Mouse (Mus musculus) G1E (cell line): ENCODE measurements around the gene 4930558K02Rik. TPM values are rescaled to one million over a fixed set of nuclear protein-coding genes. Genes with fewer than 3 reads are reported as not detected.

Source experiments
- ATAC-seq: 2 replicates; pipeline ENCODE4 v1.8.0; 2016; ENCODE audit warnings: mild to moderate bottlenecking; ENCODE audit not compliant: insufficient number of reproducible peaks, poor library complexity, low FRiP score, severe bottlenecking; ENCODE audit errors: extremely low read depth
- DNase-seq: peaks from one replicate; pipeline ENCODE4 v3.0.0; 2012; ENCODE audit warnings: low spot score
- H3K27me3 ChIP-seq: 2 replicates; pipeline ENCODE4 v1.6.1; 2012; ENCODE audit warnings: mild to moderate bottlenecking, low read length, inconsistent platforms; ENCODE audit not compliant: insufficient read depth
- H3K36me3 ChIP-seq: replicated peaks from 2 replicates; pipeline ENCODE3; 2012; ENCODE audit warnings: mild to moderate bottlenecking, inconsistent platforms
- H3K4me1 ChIP-seq: 2 replicates; pipeline ENCODE4 v1.6.1; 2012; ENCODE audit warnings: low read depth, low read length, inconsistent platforms, mixed read lengths; ENCODE audit not compliant: insufficient read depth
- H3K4me3 ChIP-seq: 2 replicates; pipeline ENCODE4 v1.5.1; 2012; ENCODE audit warnings: low read depth, mild to moderate bottlenecking, inconsistent platforms, low read length, moderate library complexity, mixed read lengths
- H3K9me3 ChIP-seq: replicated peaks from 2 replicates; pipeline ENCODE4 v1.6.1; 2012; ENCODE audit warnings: inconsistent platforms
- CTCF ChIP-seq: IDR thresholded peaks from 2 replicates; pipeline ENCODE4 v1.5.1; 2012; ENCODE audit warnings: low read depth, low read length, inconsistent platforms, mixed read lengths
- GATA1 ChIP-seq: IDR thresholded peaks from 2 replicates; pipeline ENCODE4 v1.6.1; 2012; ENCODE audit warnings: borderline replicate concordance, low read length, inconsistent platforms, mixed read lengths
- GATA2 ChIP-seq: IDR thresholded peaks from 2 replicates; pipeline ENCODE4 v1.6.1; 2012; ENCODE audit warnings: low read depth, low read length, inconsistent platforms, borderline replicate concordance
- POLR2AphosphoS5 ChIP-seq: IDR thresholded peaks from 2 replicates; pipeline ENCODE4 v1.6.1; 2012; ENCODE audit warnings: low read depth, low read length, inconsistent platforms; ENCODE audit not compliant: insufficient replicate concordance
- TAL1 ChIP-seq: conservative IDR thresholded peaks from 2 replicates; pipeline ENCODE4 v1.6.1; 2012; ENCODE audit warnings: low read depth, low read length, inconsistent platforms, mixed read lengths
- polyA plus RNA-seq: library from polyadenylated mRNA; stranded (reverse); fragments of >175 nt; gene quantifications from 2 replicates; pipeline ENCODE4 v1.2.3, GENCODE M21; 2012
- total RNA-seq, 2 experiments: library from RNA; stranded (forward) in 1 of 2; stranded (reverse) in 1 of 2; fragments of 200-1000 nt in 1 of 2; fragments of >200 nt in 1 of 2; fragmentation: Nextera tagmentation in 1 of 2; gene quantifications; 2 replicates each; pipeline ENCODE4 v1.2.3; 2014 to 2017

Gene 4930558K02Rik
- total and polyA plus RNA-seq, 3 experiments = not detected

DNA sequence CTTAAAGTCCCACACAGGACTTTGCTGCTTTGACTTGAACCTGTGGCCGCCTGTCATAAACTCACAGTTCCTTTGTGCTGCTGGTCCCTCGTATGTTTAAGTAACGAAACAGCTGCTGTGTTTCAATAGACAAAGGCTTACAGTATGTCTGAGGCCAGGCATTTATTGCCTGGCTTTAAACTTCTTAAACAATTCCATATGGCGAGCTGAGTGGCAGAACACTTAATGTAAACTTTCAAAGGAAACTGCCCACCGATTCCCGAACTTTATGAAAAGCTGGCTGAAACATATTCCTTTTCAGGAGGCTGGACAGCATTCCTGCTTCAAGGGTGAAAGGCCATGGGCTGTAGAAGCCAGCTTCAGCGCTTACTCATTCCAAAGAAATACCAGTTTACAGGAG lies 37.5 kb upstream of the 4930558K02Rik start:
- no peak for ATAC-seq
- H3K9me3 ChIP-seq = no peaks in the 10 kb centered on the region

DNA sequence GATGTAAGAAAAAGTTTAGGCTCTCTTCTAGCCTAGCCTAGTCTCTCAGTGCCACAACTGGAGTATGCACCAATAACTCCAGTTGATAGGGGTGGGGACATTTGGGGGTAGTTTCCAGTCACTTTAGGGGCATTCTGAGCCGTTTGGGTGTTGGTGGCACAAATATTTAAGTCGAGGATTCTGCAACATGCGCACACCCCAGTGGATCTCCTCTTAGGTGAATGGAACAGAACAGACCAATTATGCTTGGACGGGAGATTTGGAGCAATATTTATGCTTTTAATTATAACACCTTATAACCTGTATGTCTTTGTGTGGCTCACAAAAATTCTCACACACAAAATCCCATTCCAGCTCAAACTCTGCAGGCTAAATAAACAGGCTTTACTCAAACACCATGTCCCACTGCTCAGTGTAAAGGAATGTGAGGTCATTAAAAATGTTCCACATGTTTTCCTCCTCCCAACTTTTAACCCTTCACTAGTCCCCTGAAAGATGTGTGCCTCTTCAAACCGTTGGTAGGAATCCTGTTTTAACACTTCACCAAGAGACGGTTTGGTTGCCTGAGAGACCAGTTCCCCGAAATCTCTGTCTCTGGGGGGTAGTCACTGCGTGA lies 35.9 kb upstream of the 4930558K02Rik start:
- H3K36me3 ChIP-seq = no peaks in the 10 kb centered on the region
- no peak overlapping the region for H3K4me3 ChIP-seq
- H3K27me3 ChIP-seq = peaks cover 11% of the 10 kb centered on the region; the same call in 1 of the 2 replicates
- no peaks in the 10 kb centered on the region for H3K4me1 ChIP-seq
- no peak for TF ChIP-seq CTCF
- TF ChIP-seq POLR2AphosphoS5 = no peak
- TF ChIP-seq GATA2 = no peak
- TF ChIP-seq TAL1 = no peak
- no peak for TF ChIP-seq GATA1
- no peak for ATAC-seq
- H3K9me3 ChIP-seq = no peaks in the 10 kb centered on the region
- no peak for DNase-seq

More for the DNA sequence above, 37.5 kb upstream of the 4930558K02Rik start:
- H3K4me1 ChIP-seq = no peaks in the 10 kb centered on the region
- no peak for DNase-seq
- H3K4me3 ChIP-seq = no peak overlapping the region
- TF ChIP-seq GATA1 = no peak
- H3K27me3 ChIP-seq = peaks cover 9% of the 10 kb centered on the region; the same call in 1 of the 2 replicates
- no peaks in the 10 kb centered on the region for H3K36me3 ChIP-seq

DNA sequence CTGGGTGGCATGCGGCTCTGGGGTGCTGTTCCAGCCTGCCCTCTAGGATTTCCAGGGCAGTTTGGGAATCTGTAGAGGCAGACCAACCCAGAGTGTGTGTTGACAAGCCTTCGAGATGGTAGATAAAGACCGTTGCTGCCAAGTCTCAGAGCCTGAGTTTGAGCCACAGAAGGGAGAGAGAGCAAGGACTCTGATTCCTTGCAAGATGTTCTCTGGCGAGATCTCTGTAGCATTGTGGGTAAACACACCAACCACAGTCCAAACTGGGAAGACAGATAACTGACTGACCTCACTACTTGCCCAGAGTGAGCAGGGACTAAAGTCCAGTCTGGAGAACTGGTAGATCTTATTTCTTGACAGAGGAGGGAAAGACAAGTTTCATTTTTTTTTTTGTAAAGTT lies 34.1 kb upstream of the 4930558K02Rik start:
- DNase-seq = no peak
- Histone ChIP-seq H3K4me3 (no peak overlapping the region), H3K36me3 (no peaks in the 10 kb centered on the region), H3K4me1 (no peaks in the 10 kb centered on the region), H3K27me3 (peaks cover 9% of the 10 kb centered on the region; the same call in 1 of the 2 replicates), H3K9me3 (no peaks in the 10 kb centered on the region)
- no peak for TF ChIP-seq GATA1
- TF ChIP-seq GATA2 = no peak
- no peak for TF ChIP-seq POLR2AphosphoS5
- TF ChIP-seq CTCF = no peak
- no peak for TF ChIP-seq TAL1
- ATAC-seq = no peak

DNA sequence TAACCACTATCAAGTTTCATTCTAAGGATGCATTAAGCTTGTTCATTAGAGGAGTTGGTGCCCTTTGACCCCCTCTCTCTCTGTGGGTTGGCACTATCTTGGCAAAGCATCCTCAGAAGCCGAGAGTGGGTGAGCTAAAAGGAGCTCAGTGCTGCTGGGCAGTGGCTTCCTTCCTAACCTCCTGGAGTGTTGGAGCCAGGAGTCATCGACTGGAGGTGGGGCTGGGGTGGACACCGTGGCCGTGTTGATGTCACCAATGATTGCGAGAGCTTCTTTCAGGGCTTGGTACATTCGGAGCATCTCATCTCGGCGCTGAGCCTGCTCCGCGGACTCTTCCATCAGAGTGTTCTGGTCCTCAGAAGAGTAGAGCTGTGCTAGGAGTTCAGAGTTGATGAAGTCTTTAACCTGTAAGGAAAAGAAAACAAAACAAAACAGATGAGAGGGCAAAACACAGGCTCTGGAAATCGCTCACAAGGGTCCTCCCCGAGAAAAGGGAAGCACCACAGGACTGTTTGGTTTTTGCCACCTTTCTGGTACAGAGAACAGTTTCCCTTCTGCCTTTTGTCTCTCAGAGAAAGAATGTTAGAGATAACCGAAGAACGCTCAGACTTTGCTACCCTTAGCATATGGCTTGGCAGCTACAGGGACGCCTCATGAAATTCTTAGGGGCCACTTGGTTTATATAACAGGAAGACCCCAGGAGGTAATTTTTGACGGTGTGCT lies 32.2 kb upstream of the 4930558K02Rik start:
- ATAC-seq (no peak), DNase-seq (no peak)
- Histone ChIP-seq H3K4me3 (no peak overlapping the region), H3K27me3 (peaks cover 9% of the 10 kb centered on the region; the same call in 1 of the 2 replicates), H3K36me3 (no peaks in the 10 kb centered on the region), H3K4me1 (no peaks in the 10 kb centered on the region), H3K9me3 (no peaks in the 10 kb centered on the region)
- TF ChIP-seq POLR2AphosphoS5 (no peak), GATA2 (no peak), TAL1 (no peak), GATA1 (no peak), CTCF (no peak)

DNA sequence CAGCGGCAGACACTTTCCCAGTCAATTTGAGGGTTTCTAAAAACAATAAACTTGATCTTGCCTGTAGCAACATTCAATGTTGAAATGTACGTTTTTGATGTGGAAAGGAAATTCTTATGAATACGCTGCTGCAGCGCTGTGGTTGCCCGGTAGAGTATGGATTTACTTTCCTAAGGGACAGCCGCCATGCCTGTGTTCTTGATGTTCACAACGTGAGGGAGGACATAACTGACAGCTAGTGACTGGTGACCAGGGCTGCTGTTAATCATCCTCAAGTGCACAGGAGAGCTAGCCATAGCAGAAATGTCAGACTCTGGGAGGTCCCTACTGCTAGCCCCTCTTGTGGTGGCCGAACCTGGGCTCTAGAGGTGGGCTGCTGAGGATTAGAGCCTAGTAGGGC lies 29.6 kb upstream of the 4930558K02Rik start:
- no peak for ATAC-seq
- Histone ChIP-seq H3K4me3 (no peak overlapping the region), H3K27me3 (peaks cover 12% of the 10 kb centered on the region), H3K9me3 (no peaks in the 10 kb centered on the region), H3K36me3 (no peaks in the 10 kb centered on the region), H3K4me1 (no peaks in the 10 kb centered on the region)
- no peak for DNase-seq
- no peak for TF ChIP-seq POLR2AphosphoS5
- TF ChIP-seq GATA1 = no peak
- no peak for TF ChIP-seq GATA2
- TF ChIP-seq TAL1 = no peak
- TF ChIP-seq CTCF = no peak

DNA sequence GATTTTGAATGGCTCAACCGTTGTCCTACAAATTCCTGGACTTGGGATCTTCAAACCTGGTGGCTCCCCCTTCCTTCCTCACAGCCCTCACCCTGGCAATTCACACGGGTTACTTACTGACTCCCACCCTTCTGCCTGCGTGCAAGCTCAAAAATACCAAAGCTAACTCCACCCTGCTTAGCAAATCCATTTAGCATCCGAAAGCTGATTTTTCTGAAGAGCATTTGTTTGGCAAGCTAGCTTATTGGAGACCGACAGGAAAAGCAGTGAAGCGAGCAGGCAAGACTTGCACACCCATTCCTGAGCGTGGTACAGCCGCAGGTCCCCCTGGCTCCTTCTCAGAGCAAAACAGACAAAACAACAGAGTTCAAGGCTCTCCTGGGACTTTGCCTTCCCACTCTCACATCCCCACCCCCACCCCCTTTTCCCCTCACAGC lies 29.2 kb upstream of the 4930558K02Rik start:
- no peaks in the 10 kb centered on the region for H3K9me3 ChIP-seq
- no peaks in the 10 kb centered on the region for H3K36me3 ChIP-seq
- DNase-seq (no peak), ATAC-seq (no peak)
- no peak for TF ChIP-seq CTCF
- peaks cover 11% of the 10 kb centered on the region for H3K27me3 ChIP-seq
- no peak overlapping the region for H3K4me3 ChIP-seq
- H3K4me1 ChIP-seq = no peaks in the 10 kb centered on the region

DNA sequence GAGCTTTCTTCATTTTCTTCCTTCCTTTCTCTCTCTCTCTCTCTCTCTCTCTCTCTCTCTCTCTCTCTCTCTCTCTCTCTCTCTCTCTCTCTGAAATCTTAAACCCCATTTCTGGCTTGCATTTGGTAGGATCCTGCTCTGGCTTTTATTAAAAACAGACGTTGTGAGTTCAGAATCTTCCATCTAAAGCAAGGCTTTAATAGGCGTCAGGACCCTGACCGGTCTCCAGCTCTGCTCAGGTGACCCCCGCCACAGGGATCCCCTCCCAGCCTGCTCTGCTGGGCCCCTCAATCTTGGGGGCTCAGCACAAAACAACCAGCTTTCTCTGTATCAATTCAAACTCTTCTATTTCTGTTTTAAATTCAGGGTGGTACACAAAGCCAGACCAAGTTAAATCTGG lies 28.8 kb upstream of the 4930558K02Rik start:
- Histone ChIP-seq H3K27me3 (peaks cover 7% of the 10 kb centered on the region), H3K4me1 (no peaks in the 10 kb centered on the region)
- no peak for DNase-seq

More for the DNA sequence above, 28.8 kb upstream of the 4930558K02Rik start:
- no peaks in the 10 kb centered on the region for H3K36me3 ChIP-seq
- TF ChIP-seq CTCF = no peak
- TF ChIP-seq POLR2AphosphoS5 = no peak
- TF ChIP-seq GATA2 = no peak
- no peak for TF ChIP-seq TAL1
- no peak for TF ChIP-seq GATA1
- no peak for ATAC-seq
- H3K9me3 ChIP-seq = no peaks in the 10 kb centered on the region
- no peak overlapping the region for H3K4me3 ChIP-seq
